Mouse (Mus musculus): Measurements from ENCODE around the gene Prmt3.

Prmt3 gene

GRCm38 (mm10) chr7:49857347-49857746 lies 79.2 kb downstream of the Prmt3 start:
- no peak for DNase-seq (ENCODE audit: low read depth, low spot score)

GRCm38 (mm10) chr7:49858257-49858656 lies 80.1 kb downstream of the Prmt3 start:
- DNase-seq (ENCODE audit: low read depth, low spot score) = no peak

- DNase-seq (ENCODE audit: low read depth, low spot score) = no peak
Observed at GRCm38 (mm10) chr7:49859820-49860219, 81.7 kb downstream of the Prmt3 start.

GRCm38 (mm10) chr7:49861196-49861595 lies 83.0 kb downstream of the Prmt3 start:
- peak; percentile 72 for DNase-seq (ENCODE audit: low read depth, low spot score)

- no peak for DNase-seq (ENCODE audit: low read depth, low spot score)
Observed at GRCm38 (mm10) chr7:49863753-49864152, 85.6 kb downstream of the Prmt3 start.

GRCm38 (mm10) chr7:49869656-49870055 lies 91.5 kb downstream of the Prmt3 start:
- DNase-seq (ENCODE audit: low read depth, low spot score) = no peak

GRCm38 (mm10) chr7:49870276-49870675 lies 92.1 kb downstream of the Prmt3 start:
- DNase-seq (ENCODE audit: low read depth, low spot score) = no peak

GRCm38 (mm10) chr7:49877307-49877706 lies 99.2 kb downstream of the Prmt3 start:
- no peak for DNase-seq (ENCODE audit: low read depth, low spot score)

GRCm38 (mm10) chr7:49879051-49879450 lies 100.9 kb downstream of the Prmt3 start:
- no peak for DNase-seq (ENCODE audit: low read depth, low spot score)

- no peak for DNase-seq (ENCODE audit: low read depth, low spot score)
Observed at GRCm38 (mm10) chr7:49879998-49880707, 102.0 kb downstream of the Prmt3 start.

- DNase-seq (ENCODE audit: low read depth, low spot score) = peak; percentile 67
Observed at GRCm38 (mm10) chr7:49882288-49882687, 104.1 kb downstream of the Prmt3 start.

- DNase-seq (ENCODE audit: low read depth, low spot score) = no peak
Observed at GRCm38 (mm10) chr7:49882694-49883389, 104.7 kb downstream of the Prmt3 start.

- DNase-seq (ENCODE audit: low read depth, low spot score) = peak; percentile 85
Observed at GRCm38 (mm10) chr7:49887776-49888390, 109.7 kb downstream of the Prmt3 start.

- DNase-seq (ENCODE audit: low read depth, low spot score) = no peak
Observed at GRCm38 (mm10) chr7:49894786-49895185, 116.6 kb downstream of the Prmt3 start.

GRCm38 (mm10) chr7:49895296-49895695 lies 117.2 kb downstream of the Prmt3 start:
- no peak for DNase-seq (ENCODE audit: low read depth, low spot score)

- no peak for DNase-seq (ENCODE audit: low read depth, low spot score)
Observed at GRCm38 (mm10) chr7:49902003-49902552, 123.9 kb downstream of the Prmt3 start.

GRCm38 (mm10) chr7:49907191-49908171 lies 129.3 kb downstream of the Prmt3 start:
- no peak for DNase-seq (ENCODE audit: low read depth, low spot score)
